Mouse (Mus musculus) kidney, postnatal 4 days (tissue): ENCODE results near the gene Rab22a.
"Not testable (repeated sequence)": the region's sequence is repeated elsewhere in the genome, so short reads cannot be mapped to it uniquely, and the experiment has no call there.

Source experiments
- DNase-seq, 2 experiments: peaks; one replicate each; pipeline ENCODE4 v3.0.0; 2021; ENCODE audit warnings: mixed read lengths in 2 of 2

The Rab22a gene

DNA sequence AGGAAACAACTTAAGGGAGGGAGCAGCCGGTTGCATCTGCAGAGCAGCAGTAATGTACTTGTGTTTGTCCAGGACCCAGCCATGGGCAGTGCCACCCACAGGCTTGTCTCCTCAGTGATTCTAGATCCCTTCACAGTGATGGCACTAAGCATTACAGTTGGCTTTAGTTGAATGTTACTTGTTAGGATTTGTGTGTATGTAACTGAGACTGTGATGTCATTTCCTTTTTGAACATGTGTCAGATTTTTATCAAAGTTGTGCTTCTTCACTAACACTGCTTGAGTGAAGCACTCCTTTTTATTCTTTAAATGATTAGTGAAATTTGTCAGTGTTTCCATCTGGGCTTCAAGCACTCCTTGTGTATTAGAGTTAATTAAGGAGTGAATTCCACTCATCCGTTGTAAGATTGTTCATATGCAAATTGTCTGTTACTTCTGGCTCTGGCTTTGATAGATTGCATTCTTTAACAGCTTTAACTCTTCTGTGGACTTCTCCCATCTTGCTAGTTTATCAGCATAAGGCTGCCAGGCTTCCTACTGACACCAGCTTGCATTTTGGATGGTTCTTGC lies 12.9 kb downstream of the Rab22a start:
- no peak for DNase-seq

GRCm38 (mm10) chr2:173673469-173673868 lies 13.9 kb downstream of the Rab22a start:
- DNase-seq: no peak

DNA sequence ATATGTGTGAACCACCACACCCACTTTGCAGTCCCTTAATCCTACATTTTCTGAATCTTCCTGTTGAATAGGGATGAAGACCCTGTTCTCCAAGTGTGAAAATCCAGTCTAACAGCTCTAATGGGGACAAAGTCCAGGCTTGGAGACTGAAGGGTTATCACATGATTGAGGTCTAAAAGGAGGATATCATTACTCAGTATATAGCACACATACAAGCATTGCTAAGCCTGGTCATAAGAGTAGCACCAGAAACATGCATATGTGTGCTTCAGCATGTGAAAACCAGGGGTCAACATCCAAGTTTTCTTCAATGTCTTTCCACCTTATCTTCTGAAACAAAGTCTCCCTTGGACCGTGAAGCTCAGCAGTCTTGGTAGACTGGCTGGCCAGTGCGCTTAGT lies 19.0 kb downstream of the Rab22a start:
- DNase-seq: no peak

DNA sequence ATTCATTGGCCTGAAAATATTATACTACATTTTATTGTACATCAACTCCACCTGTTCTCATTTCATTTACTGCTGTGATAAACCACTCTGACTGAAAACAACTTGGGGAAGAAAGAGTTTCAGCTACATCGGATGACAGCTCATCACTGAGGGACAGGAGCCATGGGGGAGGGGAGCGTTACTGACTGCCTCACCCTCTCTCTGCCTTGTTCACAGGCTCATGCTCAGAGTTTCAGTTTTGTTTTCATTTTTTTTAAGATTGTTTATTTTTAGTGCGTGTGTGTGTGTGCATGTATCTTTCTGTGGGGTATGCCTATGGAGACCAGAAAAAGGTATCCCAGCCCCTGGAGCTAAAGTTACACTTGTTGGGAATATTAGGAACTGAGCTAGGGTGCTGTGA lies 19.7 kb downstream of the Rab22a start:
- DNase-seq: no peak

- no peak for DNase-seq
Observed at GRCm38 (mm10) chr2:173680153-173680552, 20.6 kb downstream of the Rab22a start.

DNA sequence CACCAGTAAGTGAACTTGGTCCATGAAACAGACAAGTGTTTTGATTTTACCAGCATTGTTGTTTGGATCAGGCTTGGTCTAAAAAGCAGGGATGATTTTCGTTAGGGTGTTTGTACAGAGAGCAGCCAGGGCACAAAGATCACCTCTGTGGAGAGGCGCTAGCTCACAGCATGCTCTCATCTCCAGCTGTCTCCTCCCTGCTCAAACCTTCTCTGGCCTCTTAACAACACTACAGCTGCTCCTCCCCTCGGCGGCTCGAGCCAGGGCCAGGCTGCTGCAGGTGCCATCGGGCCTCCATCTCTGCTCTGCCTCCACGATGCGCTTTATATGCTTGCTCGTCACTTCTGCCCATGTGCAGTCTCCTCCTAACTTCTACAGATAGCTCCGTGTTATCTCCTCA lies 23.2 kb downstream of the Rab22a start:
- DNase-seq: no peak

DNA sequence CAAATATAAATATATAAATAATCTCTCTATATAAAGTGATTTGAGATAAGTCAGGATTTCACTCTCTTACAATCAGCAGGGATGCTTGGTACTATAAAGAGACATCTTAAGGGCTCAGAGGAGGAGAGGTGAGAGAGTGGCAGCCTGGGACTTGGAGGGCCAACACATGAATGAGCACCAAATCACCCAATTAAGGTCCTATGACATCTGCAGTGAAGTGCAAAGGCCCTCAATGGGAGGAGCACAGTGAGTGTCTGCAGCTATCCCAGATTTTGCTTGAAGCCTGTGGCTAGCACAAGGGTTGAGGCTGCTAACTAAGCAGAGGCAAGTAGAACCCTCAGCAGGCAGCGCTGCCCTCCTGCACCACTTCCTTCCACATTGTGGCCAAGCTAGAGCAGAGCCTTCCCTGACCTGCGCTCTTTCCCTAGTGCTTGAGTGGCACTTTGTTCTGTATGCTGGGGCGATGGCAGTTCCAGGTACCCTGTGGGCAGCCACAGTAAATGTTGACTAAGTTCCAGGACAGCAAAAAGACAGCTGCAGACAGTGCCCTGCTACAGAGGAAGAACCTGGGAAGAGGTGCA lies 26.3 kb downstream of the Rab22a start:
- no peak for DNase-seq

DNA sequence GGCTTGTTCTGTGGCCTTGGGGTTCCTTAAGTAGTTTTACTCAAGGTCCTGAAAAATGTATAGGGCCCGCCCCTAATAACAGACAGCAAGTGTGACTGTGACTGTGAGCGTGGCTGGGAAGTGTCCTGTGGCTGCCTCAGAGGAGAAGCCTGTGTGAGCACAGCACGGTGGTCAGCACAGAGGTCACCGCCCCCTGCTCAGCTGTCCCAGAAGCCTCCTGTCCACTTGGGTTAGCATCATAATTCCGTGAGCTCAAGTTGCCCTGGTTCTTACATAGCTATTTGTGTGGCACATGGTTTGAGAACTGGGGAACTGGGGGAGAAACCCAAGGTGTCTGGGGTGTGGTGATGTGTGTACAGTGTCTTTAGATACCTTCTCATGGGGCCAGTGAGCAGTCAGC lies 27.8 kb downstream of the Rab22a start:
- no peak for DNase-seq

DNA sequence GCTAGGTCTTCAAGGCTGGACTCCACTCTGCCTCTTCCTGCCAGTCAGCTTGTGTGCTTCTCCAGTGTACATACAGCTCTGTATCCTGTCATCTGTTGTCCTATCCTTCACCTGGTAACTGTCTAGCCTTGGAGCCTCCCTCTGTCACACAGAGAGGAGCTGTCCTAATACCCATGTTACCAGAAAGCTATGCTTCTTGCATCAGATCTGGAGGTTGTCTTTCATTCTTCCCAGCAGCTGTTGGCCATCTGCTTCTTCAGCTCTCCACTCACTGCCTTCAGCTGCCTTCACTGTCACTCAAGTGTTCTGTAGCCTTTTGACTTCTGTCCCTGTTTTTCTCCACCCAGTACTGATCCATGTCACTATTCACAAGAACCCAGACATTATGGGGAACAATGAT lies 30.3 kb downstream of the Rab22a start:
- no peak for DNase-seq

- no peak for DNase-seq
Observed at GRCm38 (mm10) chr2:173691748-173692147, 32.2 kb downstream of the Rab22a start.

GRCm38 (mm10) chr2:173692693-173693092 lies 33.1 kb downstream of the Rab22a start:
- DNase-seq: no peak

GRCm38 (mm10) chr2:173698850-173699249 lies 39.3 kb downstream of the Rab22a start:
- DNase-seq: no peak

GRCm38 (mm10) chr2:173702096-173702866 lies 42.7 kb downstream of the Rab22a start:
- DNase-seq: peak; percentile 61 to 74

DNA sequence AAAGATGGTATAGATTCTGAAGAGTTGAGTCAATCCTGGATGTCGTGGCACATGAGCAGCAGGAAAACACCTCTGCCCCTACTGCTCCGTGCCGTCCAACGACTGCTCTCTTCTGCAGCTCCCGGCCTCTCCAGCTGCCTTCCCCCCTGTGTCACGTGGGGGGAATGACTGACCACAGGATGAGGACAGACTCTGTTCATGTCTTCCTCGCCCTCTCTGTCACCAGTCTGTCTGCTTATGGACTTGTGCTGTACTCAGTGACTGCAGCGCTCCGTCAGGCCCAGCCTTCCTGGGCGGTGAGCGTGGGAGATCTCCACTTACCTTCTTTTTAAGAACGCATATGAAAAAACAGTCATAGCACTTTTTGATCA lies 43.3 kb downstream of the Rab22a start:
- DNase-seq: no peak

- no peak for DNase-seq
Observed at GRCm38 (mm10) chr2:173705827-173706551, 46.4 kb downstream of the Rab22a start.

DNA sequence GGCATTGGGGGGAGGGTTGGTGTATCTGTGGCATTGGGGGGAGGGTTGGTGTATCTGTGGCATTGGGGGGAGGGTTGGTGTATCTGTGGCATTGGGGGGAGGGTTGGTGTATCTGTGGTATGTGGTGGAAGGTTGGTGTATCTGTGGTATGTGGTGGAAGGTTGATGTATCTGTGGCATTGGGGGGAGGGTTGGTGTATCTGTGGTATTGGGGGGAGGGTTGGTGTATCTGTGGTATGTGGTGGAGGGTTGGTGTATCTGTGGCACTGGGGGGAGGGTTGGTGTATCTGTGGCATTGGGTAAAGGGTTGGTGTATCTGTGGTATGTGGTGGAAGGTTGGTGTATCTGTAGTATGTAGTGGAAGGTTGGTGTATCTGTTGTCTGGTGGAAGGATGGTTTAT lies 48.1 kb downstream of the Rab22a start:
- not testable (repeated sequence) for DNase-seq

DNA sequence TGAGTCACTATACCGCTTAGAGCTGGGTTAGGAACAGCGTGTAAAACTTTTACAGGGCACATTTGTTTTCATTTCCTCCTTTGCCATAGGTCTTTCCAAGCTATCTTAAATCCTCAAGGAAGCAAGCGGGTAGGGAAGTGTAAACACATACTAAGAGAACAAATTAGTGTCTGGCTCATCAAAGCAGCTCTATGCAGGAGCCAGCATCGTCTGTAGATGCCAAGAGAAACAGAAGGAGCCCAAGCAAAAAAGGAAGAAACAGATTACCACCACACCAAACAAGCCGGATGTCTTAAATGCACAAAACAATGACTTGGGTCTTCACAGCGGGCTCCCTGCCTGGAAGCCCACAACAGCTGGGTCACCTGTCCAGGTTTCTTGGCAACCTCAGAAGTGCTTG lies 50.6 kb downstream of the Rab22a start:
- no peak for DNase-seq

- DNase-seq: no peak
Observed at GRCm38 (mm10) chr2:173712656-173713055, 53.1 kb downstream of the Rab22a start.

GRCm38 (mm10) chr2:173713241-173713640 lies 53.7 kb downstream of the Rab22a start:
- DNase-seq: no peak

DNA sequence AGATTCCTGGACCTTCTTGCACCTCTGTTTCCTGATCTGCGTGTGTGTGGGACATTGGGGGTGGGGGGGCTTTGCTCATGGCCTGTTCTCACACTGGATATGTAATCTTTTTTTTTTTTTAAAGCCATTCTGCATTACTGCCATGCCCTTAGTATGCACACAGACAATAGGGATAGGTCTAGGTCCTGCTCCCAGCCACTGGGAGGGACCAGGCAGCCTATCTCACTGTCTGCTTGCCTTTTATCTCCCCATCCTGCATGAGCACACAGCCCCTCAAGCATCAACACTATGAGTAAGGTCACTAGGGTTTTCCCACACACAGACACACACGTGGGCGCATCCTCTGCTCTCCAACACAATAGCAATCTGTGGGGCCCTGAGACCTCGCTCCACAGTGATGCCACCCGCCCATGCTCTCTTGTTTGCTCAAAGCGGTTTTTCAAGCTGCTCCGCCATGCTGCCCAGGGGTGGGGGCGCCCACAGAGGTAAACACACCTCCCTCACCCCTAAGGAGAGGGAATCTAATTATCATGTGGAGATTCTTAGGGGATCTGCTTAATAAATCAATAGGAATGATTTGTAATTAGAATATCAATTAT lies 55.2 kb downstream of the Rab22a start:
- no peak for DNase-seq

- DNase-seq: no peak
Observed at GRCm38 (mm10) chr2:173716966-173717365, 57.4 kb downstream of the Rab22a start.

DNA sequence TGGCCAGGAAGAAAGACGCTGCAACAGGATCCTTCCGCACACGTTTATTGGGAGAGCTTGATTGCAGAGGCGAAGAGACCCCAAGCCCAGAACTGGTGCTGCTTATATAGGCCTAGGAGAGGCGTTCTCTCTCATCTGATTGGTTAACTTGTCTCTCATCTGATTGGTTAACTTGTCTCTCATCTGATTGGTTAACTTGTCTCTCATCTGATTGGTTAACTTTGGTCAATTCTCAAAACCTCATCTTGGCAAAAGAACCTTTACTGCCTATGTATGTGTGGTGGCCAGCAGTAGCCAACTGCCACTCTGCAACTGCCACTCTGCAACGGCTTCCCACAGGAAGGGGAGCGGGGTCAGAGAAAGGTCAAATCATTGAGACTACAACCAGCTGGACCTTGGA lies 59.6 kb downstream of the Rab22a start, which contains the start of gene 1700010B08Rik:
1700010B08Rik (plus strand) TSS at position 301 of the 400 bp plus-strand sequence.
- not testable (repeated sequence) for DNase-seq

DNA sequence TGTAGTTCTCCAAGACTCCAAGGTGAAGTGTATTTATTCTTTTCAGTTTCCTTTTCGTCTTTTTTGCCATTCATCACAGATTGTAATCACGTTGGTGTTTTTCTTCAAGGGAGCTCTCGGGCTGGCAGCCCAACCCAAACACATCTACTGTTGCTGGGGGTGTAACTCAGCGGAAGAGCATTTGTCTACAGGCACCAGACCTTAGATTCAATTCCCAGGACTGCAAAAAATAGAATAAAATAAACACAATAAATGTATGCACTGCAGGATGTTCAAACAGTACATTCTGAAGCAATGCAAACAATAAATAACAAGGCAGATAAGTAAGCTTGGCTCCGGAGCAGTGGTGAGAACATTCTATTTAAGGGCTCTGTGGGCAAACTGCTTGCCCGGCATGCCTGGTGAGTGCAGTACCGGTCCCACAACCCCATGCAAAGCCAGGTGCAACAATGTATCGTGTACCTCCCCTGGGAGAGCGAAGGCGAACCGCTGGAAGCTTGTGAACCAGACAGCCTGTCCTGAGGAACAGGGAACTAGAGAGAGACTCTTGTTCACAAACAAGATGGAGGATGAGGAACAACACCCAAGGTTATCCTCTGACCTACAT lies 62.8 kb downstream of the Rab22a start:
- no peak for DNase-seq
